Comparison of ENCODE assay signal across 12 mouse cellular contexts in genomic region chr6:120454627-120455077, GRCm38 (mm10). TPM values are rescaled to one million over a fixed set of nuclear protein-coding genes. Genes with fewer than 3 reads are reported as not detected.
DNase-seq lines count a peak whose midpoint lies in the region; ATAC-seq and TF ChIP-seq lines count a peak whose summit lies in the region.
"Had no signal": no experiment of that assay in that cellular context is flagged by ENCODE, and none has a peak within 500 bp of the region (broad histone marks: within the 10 kb centered on the region; RNA-seq: fewer than 3 reads in every experiment).

No protein-coding gene starts in this region.

- no peak overlapping the region for H3K9ac ChIP-seq in kidney, embryonic 15.5 days
- H3K9ac ChIP-seq: neural tube, embryonic 12.5 days had no signal

- DNase-seq in kidney, adult 18-20 months: peak; percentile 63
- peak; percentile 73 to 88 for DNase-seq in kidney, postnatal 25 days
- DNase-seq in skeletal muscle tissue, adult 2 months (ENCODE audit: low read depth, low spot score): peak; percentile 62
- no peak for DNase-seq in layer of hippocampus, adult 8-10 months (ENCODE audit: low spot score in 2 of 2)
- DNase-seq in frontal cortex, postnatal 14 days (ENCODE audit: low spot score in 2 of 2): no peak
- no peak for DNase-seq in right cerebral cortex, postnatal 14 days
- DNase-seq: gastrocnemius, postnatal 14 days; lung, adult 18-20 months had no signal

- no peak for TF ChIP-seq POLR2A in bone marrow macrophage, adult 2 months (IDR thresholded peaks at IDR 0.05; ENCODE audit: borderline replicate concordance, low read depth, low read length)

- H3K36me3 ChIP-seq in kidney, embryonic 15.5 days: no peaks in the 10 kb centered on the region
- H3K36me3 ChIP-seq: neural tube, embryonic 12.5 days had no signal

- no peak overlapping the region for H3K4me3 ChIP-seq in kidney, embryonic 15.5 days (replicated peaks)
- peak overlapping the region; percentile 29 for H3K4me3 ChIP-seq in bone marrow macrophage, adult 2 months (ENCODE audit: insufficient read depth, low read length)
- H3K4me3 ChIP-seq: neural tube, embryonic 12.5 days had no signal

- H3K27me3 ChIP-seq in kidney, embryonic 15.5 days: no peaks in the 10 kb centered on the region
- H3K27me3 ChIP-seq: neural tube, embryonic 12.5 days had no signal

- H3K9me3 ChIP-seq in kidney, embryonic 15.5 days (replicated peaks): no peaks in the 10 kb centered on the region
- H3K9me3 ChIP-seq: neural tube, embryonic 12.5 days had no signal

- no peak overlapping the region for H3K27ac ChIP-seq in kidney, embryonic 15.5 days
- H3K27ac ChIP-seq in bone marrow macrophage, adult 2 months (ENCODE audit: insufficient read depth, low read depth, low read length): peak overlapping the region; percentile 74
- H3K27ac ChIP-seq: neural tube, embryonic 12.5 days had no signal

- ATAC-seq in kidney, embryonic 15.5 days (replicated peaks; ENCODE audit: low FRiP score): no peak
- ATAC-seq: hindbrain, embryonic 16.5 days had no signal

- 59% methylated on average over 11 of the region's 11 CpGs for WGBS in kidney, embryonic 15.5 days

- no peaks in the 10 kb centered on the region for H3K4me1 ChIP-seq in kidney, embryonic 15.5 days
- peaks cover 28% of the 10 kb centered on the region for H3K4me1 ChIP-seq in bone marrow macrophage, adult 2 months (ENCODE audit: control insufficient read depth, insufficient read depth, low read length)
- H3K4me1 ChIP-seq: neural tube, embryonic 12.5 days had no signal

- no peak for TF ChIP-seq CTCF in bone marrow macrophage, adult 2 months (IDR thresholded peaks at IDR 0.05; ENCODE audit: low read depth, low read length)

- H3K4me2 ChIP-seq in kidney, embryonic 15.5 days: no peak overlapping the region
- H3K4me2 ChIP-seq: neural tube, embryonic 12.5 days had no signal

RNA-seq across cellular contexts. Expression of gene Il17ra, which starts 8.4 kb away (rescaled TPM):
- 4.4 and 5.4 TPM in 2 replicates for polyA plus RNA-seq in kidney, embryonic 15.5 days (2015; fragmentation: Nextera tagmentation; extraction: Ambion mirVana)
- 17.6 and 23.6 TPM in 2 replicates for polyA plus RNA-seq in bone marrow macrophage, adult 2 months (2012; ENCODE audit: insufficient read depth, insufficient read length, missing spikeins)
- total RNA-seq in layer of hippocampus, adult 8-10 months (2022): 10 to 100 TPM in 1 of 4 experiments, 1 to 10 TPM in 3; 8.3 to 11.9 (median 9.3) TPM

RNA-seq across cellular contexts. Expression of gene Tmem121b, which starts 39.0 kb away (rescaled TPM):
- polyA plus RNA-seq in kidney, embryonic 15.5 days (2015; fragmentation: Nextera tagmentation; extraction: Ambion mirVana): 0.06 and 0.13 TPM in 2 replicates
- polyA plus RNA-seq in bone marrow macrophage, adult 2 months (2012; ENCODE audit: insufficient read depth, insufficient read length, missing spikeins): not detected in 2 replicates
- 10 to 100 TPM; 31.5 to 39.8 (median 34.0) TPM for total RNA-seq in layer of hippocampus, adult 8-10 months (2022)

Comparison
In these comparisons a context has a peak if more than half of its experiments do, and no peak if none do; other contexts are left out.
1. DNase-seq: peak in kidney, adult 18-20 months (single experiment), kidney, postnatal 25 days (2 of 2) and skeletal muscle tissue, adult 2 months (single experiment); none in layer of hippocampus, adult 8-10 months (0 of 2), frontal cortex, postnatal 14 days (0 of 2) and right cerebral cortex, postnatal 14 days (single experiment).